Mouse (Mus musculus) liver, postnatal 0 days (tissue): ENCODE measurements at regions not wholly inside any gene's neighbourhood (a gene's known extent, or its start where the extent isn't known, plus 50 kb on each side); places are given as distances from the start of the nearest gene placed in this dataset.

Experiments
- ATAC-seq: fragments of 200-750 bp; cut with Nextera tagmentation; 2 replicates; pipeline ENCODE4 v1.8.0; 2017; ENCODE audit warnings: mild to moderate bottlenecking, moderate library complexity
- DNase-seq: peaks from one replicate; pipeline ENCODE4 v3.0.0-alpha.2; 2016
- H3K27ac ChIP-seq: fragments of 300-500 bp; sonication (generic); 2 replicates; pipeline ENCODE4 v1.5.1; 2014; ENCODE audit warnings: antibody characterized with exemption, moderate library complexity, mild to moderate bottlenecking, low read depth
- H3K27me3 ChIP-seq: fragments of 300-500 bp; sonication (generic); 2 replicates; pipeline ENCODE4 v1.6.1; 2014; ENCODE audit warnings: low read length, control low read depth, mixed read lengths; ENCODE audit not compliant: insufficient read depth
- H3K36me3 ChIP-seq: fragments of 300-500 bp; sonication (generic); replicated peaks from 2 replicates; pipeline ENCODE4 v1.6.1; 2014; ENCODE audit warnings: mild to moderate bottlenecking, control low read depth, low read length, moderate library complexity, mixed read lengths; ENCODE audit not compliant: insufficient read depth
- H3K4me1 ChIP-seq: fragments of 300-500 bp; sonication (generic); 2 replicates; pipeline ENCODE4 v1.6.1; 2014; ENCODE audit warnings: antibody characterized with exemption, mild to moderate bottlenecking, control low read depth; ENCODE audit not compliant: insufficient read depth
- H3K4me2 ChIP-seq: fragments of 300-500 bp; sonication (generic); 2 replicates; pipeline ENCODE4 v1.6.1; 2014; ENCODE audit warnings: low read depth, mild to moderate bottlenecking, low read length, moderate library complexity, mixed read lengths
- H3K4me3 ChIP-seq: fragments of 300-500 bp; sonication (generic); 2 replicates; pipeline ENCODE4 v1.5.1; 2014; ENCODE audit warnings: low read depth, low read length
- H3K9ac ChIP-seq: fragments of 300-500 bp; sonication (generic); replicated peaks from 2 replicates; pipeline ENCODE4 v1.6.1; 2014; ENCODE audit warnings: mild to moderate bottlenecking, moderate library complexity
- H3K9me3 ChIP-seq: fragments of 300-500 bp; sonication (generic); 2 replicates; pipeline ENCODE4 v1.6.1; 2016; ENCODE audit warnings: mild to moderate bottlenecking, control low read depth, low read length, mixed read lengths
- CTCF ChIP-seq: sonication (generic); IDR thresholded peaks from 2 replicates; pipeline ENCODE4 v1.5.1; 2016; ENCODE audit warnings: antibody characterized with exemption, low read depth
- EP300 ChIP-seq: IDR thresholded peaks from 2 replicates; pipeline ENCODE4 v1.6.1; 2016; ENCODE audit warnings: antibody characterized with exemption, low read depth, mild to moderate bottlenecking
- WGBS: fragments of 180-500 bp; shearing (Covaris S2); extraction: QIAGEN DNeasy Blood & Tissue Kit; methylation state at CpG from one replicate; pipeline ENCODE4 v1.1.7; 2014; ENCODE audit not compliant: insufficient replicate concordance; 5-methylcytosine and 5-hydroxymethylcytosine counted together

- DNase-seq: no peak
- Histone ChIP-seq H3K36me3 (no peaks in the 10 kb centered on the region), H3K4me1 (no peaks in the 10 kb centered on the region), H3K4me3 (no peak overlapping the region), H3K27me3 (no peaks in the 10 kb centered on the region), H3K27ac (no peak overlapping the region), H3K4me2 (no peak overlapping the region), H3K9ac (no peak overlapping the region), H3K9me3 (no peaks in the 10 kb centered on the region)
- ATAC-seq: no peak
- 29% methylated on average over 7 of the region's 7 CpGs for WGBS
- TF ChIP-seq CTCF (no peak), EP300 (no peak)
Measured at GRCm38 (mm10) chr5:73902470-73903218, 165.6 kb downstream of the Usp46 start.

GRCm38 (mm10) chr5:73903219-73903570 is 165.0 kb downstream of the Usp46 start:
- H3K4me2 ChIP-seq: no peak overlapping the region
- 64% methylated on average over 8 of the region's 8 CpGs for WGBS
- no peak overlapping the region for H3K4me3 ChIP-seq
- H3K27ac ChIP-seq: no peak overlapping the region
- H3K36me3 ChIP-seq: no peaks in the 10 kb centered on the region
- H3K9ac ChIP-seq: no peak overlapping the region
- no peaks in the 10 kb centered on the region for H3K4me1 ChIP-seq
- DNase-seq (no peak), ATAC-seq (no peak)
- H3K9me3 ChIP-seq: no peaks in the 10 kb centered on the region
- no peaks in the 10 kb centered on the region for H3K27me3 ChIP-seq
- TF ChIP-seq EP300 (no peak), CTCF (no peak)

- H3K27ac ChIP-seq: no peak overlapping the region
- no peak overlapping the region for H3K4me2 ChIP-seq
- no peaks in the 10 kb centered on the region for H3K27me3 ChIP-seq
- WGBS: 74% methylated on average over 8 of the region's 8 CpGs
- TF ChIP-seq CTCF: no peak
- H3K4me3 ChIP-seq: no peak overlapping the region
- H3K9me3 ChIP-seq: no peaks in the 10 kb centered on the region
- DNase-seq: no peak
- no peak for ATAC-seq
- H3K4me1 ChIP-seq: no peaks in the 10 kb centered on the region
- no peaks in the 10 kb centered on the region for H3K36me3 ChIP-seq
- H3K9ac ChIP-seq: no peak overlapping the region
Measured at GRCm38 (mm10) chr5:73904146-73904811, 164.0 kb downstream of the Usp46 start.

- Histone ChIP-seq H3K9me3 (no peaks in the 10 kb centered on the region), H3K27ac (no peak overlapping the region), H3K4me3 (no peak overlapping the region), H3K9ac (no peak overlapping the region), H3K4me2 (no peak overlapping the region), H3K36me3 (no peaks in the 10 kb centered on the region), H3K4me1 (no peaks in the 10 kb centered on the region), H3K27me3 (no peaks in the 10 kb centered on the region)
- DNase-seq: no peak
- 52% methylated on average over 1 of the region's 1 CpGs for WGBS
- no peak for TF ChIP-seq CTCF
- TF ChIP-seq EP300: no peak
- ATAC-seq: no peak
Measured at GRCm38 (mm10) chr5:73912149-73912548, 156.1 kb downstream of the Usp46 start.

- ATAC-seq (no peak), DNase-seq (no peak)
- Histone ChIP-seq H3K27ac (no peak overlapping the region), H3K36me3 (no peaks in the 10 kb centered on the region), H3K9ac (no peak overlapping the region), H3K4me2 (no peak overlapping the region), H3K4me1 (no peaks in the 10 kb centered on the region), H3K9me3 (no peaks in the 10 kb centered on the region), H3K4me3 (no peak overlapping the region), H3K27me3 (no peaks in the 10 kb centered on the region)
- no peak for TF ChIP-seq EP300
- TF ChIP-seq CTCF: no peak
- 60% methylated on average over 6 of the region's 6 CpGs for WGBS
Measured at GRCm38 (mm10) chr5:73913116-73913515, 155.1 kb downstream of the Usp46 start.

GRCm38 (mm10) chr5:73918011-73918410 is 150.2 kb downstream of the Usp46 start:
- ATAC-seq (no peak), DNase-seq (no peak)
- no peak overlapping the region for H3K27ac ChIP-seq
- H3K4me3 ChIP-seq: no peak overlapping the region
- H3K9ac ChIP-seq: no peak overlapping the region
- 75% methylated on average over 2 of the region's 2 CpGs for WGBS
- H3K36me3 ChIP-seq: no peaks in the 10 kb centered on the region
- no peak overlapping the region for H3K4me2 ChIP-seq
- H3K9me3 ChIP-seq: no peaks in the 10 kb centered on the region
- H3K27me3 ChIP-seq: no peaks in the 10 kb centered on the region
- TF ChIP-seq CTCF (no peak), EP300 (no peak)
- no peaks in the 10 kb centered on the region for H3K4me1 ChIP-seq
